Mouse (Mus musculus): ENCODE measurements at regions not wholly inside any gene's neighbourhood (a gene's known extent, or its start where the extent isn't known, plus 50 kb on each side); places are given as distances from the start of the nearest gene placed in this dataset.

GRCm38 (mm10) chr1:52299559-52299958 is 66.5 kb upstream of the Gls start:
- ATAC-seq (ENCODE audit: low FRiP score, low read depth): no peak
- H3K9ac ChIP-seq: no peak overlapping the region
- no peak overlapping the region for H3K4me2 ChIP-seq (replicated peaks)
- H3K9me3 ChIP-seq: no peaks in the 10 kb centered on the region
- H3K36me3 ChIP-seq: no peaks in the 10 kb centered on the region
- no peak overlapping the region for H3K4me3 ChIP-seq
- H3K4me1 ChIP-seq: no peaks in the 10 kb centered on the region
- 75% methylated on average over 7 of the region's 7 CpGs for WGBS
- H3K27ac ChIP-seq: no peak overlapping the region
- no peaks in the 10 kb centered on the region for H3K27me3 ChIP-seq (replicated peaks)

- Histone ChIP-seq H3K36me3 (no peaks in the 10 kb centered on the region), H3K9me3 (no peaks in the 10 kb centered on the region), H3K27me3 (replicated peaks) (no peaks in the 10 kb centered on the region), H3K4me2 (replicated peaks) (no peak overlapping the region), H3K9ac (no peak overlapping the region), H3K4me1 (no peaks in the 10 kb centered on the region), H3K4me3 (no peak overlapping the region), H3K27ac (no peak overlapping the region)
- WGBS: 81% methylated on average over 5 of the region's 5 CpGs
- no peak for ATAC-seq (ENCODE audit: low FRiP score, low read depth)
Measured at GRCm38 (mm10) chr1:52298336-52298735, 65.3 kb upstream of the Gls start.

- Histone ChIP-seq H3K4me3 (no peak overlapping the region), H3K9ac (no peak overlapping the region), H3K27ac (no peak overlapping the region), H3K4me1 (no peaks in the 10 kb centered on the region), H3K36me3 (no peaks in the 10 kb centered on the region), H3K9me3 (no peaks in the 10 kb centered on the region), H3K4me2 (replicated peaks) (no peak overlapping the region), H3K27me3 (replicated peaks) (no peaks in the 10 kb centered on the region)
- no peak for ATAC-seq (ENCODE audit: low FRiP score, low read depth)
- WGBS: 76% methylated on average over 2 of the region's 2 CpGs
Measured at GRCm38 (mm10) chr1:52296178-52296577, 63.1 kb upstream of the Gls start.

GRCm38 (mm10) chr1:52294521-52294920 is 61.5 kb upstream of the Gls start:
- no peaks in the 10 kb centered on the region for H3K36me3 ChIP-seq
- no peak overlapping the region for H3K4me3 ChIP-seq
- no peak overlapping the region for H3K27ac ChIP-seq
- H3K9ac ChIP-seq: no peak overlapping the region
- no peaks in the 10 kb centered on the region for H3K4me1 ChIP-seq
- 73% methylated on average over 2 of the region's 2 CpGs for WGBS
- ATAC-seq (ENCODE audit: low FRiP score, low read depth): no peak
- no peaks in the 10 kb centered on the region for H3K27me3 ChIP-seq (replicated peaks)
- no peak overlapping the region for H3K4me2 ChIP-seq (replicated peaks)
- no peaks in the 10 kb centered on the region for H3K9me3 ChIP-seq

- Histone ChIP-seq H3K9me3 (no peaks in the 10 kb centered on the region), H3K4me3 (no peak overlapping the region), H3K27ac (no peak overlapping the region), H3K36me3 (no peaks in the 10 kb centered on the region), H3K9ac (no peak overlapping the region), H3K4me1 (no peaks in the 10 kb centered on the region), H3K4me2 (replicated peaks) (no peak overlapping the region), H3K27me3 (replicated peaks) (no peaks in the 10 kb centered on the region)
- 83% methylated on average over 5 of the region's 5 CpGs for WGBS
- ATAC-seq (ENCODE audit: low FRiP score, low read depth): no peak
Measured at GRCm38 (mm10) chr1:52293393-52294099, 60.5 kb upstream of the Gls start.

Measured in neural tube, embryonic 12.5 days (tissue).